8 mouse cellular contexts compared by ENCODE assay signal in the genomic region with DNA sequence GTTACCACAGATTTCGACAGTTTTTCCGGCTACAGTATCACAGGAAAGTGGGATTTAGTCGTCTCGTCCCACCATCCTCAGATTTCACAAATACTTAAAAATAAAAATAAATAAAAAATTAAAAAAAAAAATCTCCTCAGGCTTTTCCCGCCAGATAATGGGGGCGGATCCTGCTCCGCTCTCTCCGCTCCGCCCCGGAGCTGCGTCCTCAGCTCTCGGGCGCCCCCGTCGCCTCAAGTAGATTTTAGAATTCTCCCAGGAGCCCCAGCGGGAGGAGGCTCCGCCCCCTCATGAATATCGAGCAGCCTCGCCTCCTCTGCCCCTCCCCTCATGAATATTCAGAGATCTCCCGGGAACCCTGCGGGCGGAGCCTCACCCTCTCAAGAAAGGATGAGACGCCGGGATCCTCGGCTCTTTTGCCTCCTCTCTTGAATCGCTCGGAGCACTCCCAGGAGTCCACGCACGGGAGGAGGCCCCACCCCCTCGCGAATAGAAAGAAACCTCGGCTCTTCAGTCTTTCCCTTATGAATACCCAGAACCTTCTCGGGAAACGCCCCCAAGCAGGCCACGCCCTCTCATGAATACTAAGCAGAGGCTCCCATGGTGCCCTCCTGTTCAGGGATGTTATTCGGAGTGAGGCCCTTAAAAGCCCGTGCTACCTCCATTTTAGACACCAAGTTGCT. TPM values are rescaled to one million over a fixed set of nuclear protein-coding genes. Genes with fewer than 3 reads are reported as not detected.
DNase-seq lines count a peak whose midpoint lies in the region; ATAC-seq and TF ChIP-seq lines count a peak whose summit lies in the region.

TSS of gene Fbxo47 (minus strand) at position 237 of the 683 bp plus-strand sequence.

- peaks cover 3 to 30% of the 10 kb centered on the region in 2 experiments for H3K4me1 ChIP-seq in CH12.LX (ENCODE audit: control insufficient read depth in 1 of 2, insufficient read depth in 2 of 2)
- H3K4me1 ChIP-seq in forebrain, embryonic 11.5 days (replicated peaks; ENCODE audit: control insufficient read depth, insufficient read depth, low read length), result no peaks in the 10 kb centered on the region
- no peaks in the 10 kb centered on the region for H3K4me1 ChIP-seq in heart, embryonic 16.5 days (ENCODE audit: control insufficient read depth, insufficient read depth, low read length)
- peaks cover 22% of the 10 kb centered on the region for H3K4me1 ChIP-seq in liver, embryonic 15.5 days (replicated peaks)
- no peaks in the 10 kb centered on the region for H3K4me1 ChIP-seq in neural tube, embryonic 12.5 days

- no peaks in the 10 kb centered on the region for H3K27me3 ChIP-seq in CH12.LX (replicated peaks)
- no peaks in the 10 kb centered on the region for H3K27me3 ChIP-seq in forebrain, embryonic 11.5 days (ENCODE audit: control insufficient read depth, insufficient read depth, low read length)
- H3K27me3 ChIP-seq in heart, embryonic 16.5 days (ENCODE audit: control insufficient read depth, insufficient read depth, low read length), result no peaks in the 10 kb centered on the region
- no peaks in the 10 kb centered on the region for H3K27me3 ChIP-seq in liver, embryonic 15.5 days
- no peaks in the 10 kb centered on the region for H3K27me3 ChIP-seq in neural tube, embryonic 12.5 days (replicated peaks)

- peak; percentile 73 for TF ChIP-seq RAD21 in CH12.LX (IDR thresholded peaks at IDR 0.05; ENCODE audit: low read depth, low read length)

- in situ Hi-C loops in CH12.LX (cut with MboI; ENCODE audit: low pct_ligation_motif_present, low pct_unique_long_range_greater_than_20kb, low sequenced_read_pairs), result loop anchor here (5.0 kb wide), 1 partner anchor 87 kb away; the partner anchor contains the start of gene Lasp1

- ATAC-seq in forebrain, embryonic 11.5 days (replicated peaks; ENCODE audit: low FRiP score), result peak; percentile 95
- peak; percentile 91 for ATAC-seq in heart, embryonic 16.5 days (replicated peaks; ENCODE audit: extremely low read depth, insufficient read depth, low FRiP score)
- peak; percentile 90 for ATAC-seq in liver, embryonic 15.5 days (ENCODE audit: insufficient read depth)
- ATAC-seq in neural tube, embryonic 12.5 days (ENCODE audit: low FRiP score, low read depth), result peak; percentile 96

- peak; percentile 100 for DNase-seq in CH12.LX (ENCODE audit: extremely low read depth)
- DNase-seq in c-Kit-positive CD71-positive TER-119-negative erythroid progenitor cells, embryonic 14.5 days (ENCODE audit: low read depth), result peak; percentile 97
- DNase-seq in forebrain, embryonic 11.5 days (ENCODE audit: low spot score), result peak; percentile 97
- DNase-seq in kidney, postnatal 36 days, result peak; percentile 98 to 99
- peak; percentile 97 for DNase-seq in telencephalon, adult 2 months (ENCODE audit: low read depth, low spot score)

- peak within 1 kb of the TSS; percentile 47 to 79 (median 63) for H3K4me3 ChIP-seq in CH12.LX (replicated peaks in 1 of 3; ENCODE audit: low read depth in 2 of 3, low read length in 2 of 3, poor library complexity in 1 of 3)
- H3K4me3 ChIP-seq in forebrain, embryonic 11.5 days (ENCODE audit: low read depth, low read length), result peak within 1 kb of the TSS; percentile 57
- H3K4me3 ChIP-seq in heart, embryonic 16.5 days (ENCODE audit: low read length), result peak within 1 kb of the TSS; percentile 83
- peak within 1 kb of the TSS; percentile 70 for H3K4me3 ChIP-seq in liver, embryonic 15.5 days (replicated peaks)
- H3K4me3 ChIP-seq in neural tube, embryonic 12.5 days, result peak within 1 kb of the TSS; percentile 57

- peaks cover 0 to 5% of the 10 kb centered on the region in 2 experiments for H3K36me3 ChIP-seq in CH12.LX (replicated peaks in 1 of 2; ENCODE audit: control insufficient read depth in 1 of 2, insufficient read depth in 1 of 2, low read length in 1 of 2)
- no peaks in the 10 kb centered on the region for H3K36me3 ChIP-seq in forebrain, embryonic 11.5 days (ENCODE audit: control insufficient read depth, insufficient read depth, low read length)
- H3K36me3 ChIP-seq in heart, embryonic 16.5 days (ENCODE audit: control insufficient read depth, insufficient read depth), result no peaks in the 10 kb centered on the region
- no peaks in the 10 kb centered on the region for H3K36me3 ChIP-seq in liver, embryonic 15.5 days (replicated peaks)
- H3K36me3 ChIP-seq in neural tube, embryonic 12.5 days, result no peaks in the 10 kb centered on the region

- peak; percentile 95; the same call in 1 of the 2 replicates for TF ChIP-seq POLR2A in CH12.LX (IDR thresholded peaks at IDR 0.05; ENCODE audit: low read depth, low read length)

- H3K27ac ChIP-seq in CH12.LX (ENCODE audit: insufficient read depth, low read depth), result peak within 1 kb of the TSS; percentile 17; the same call in 1 of the 2 replicates
- peak within 1 kb of the TSS; percentile 79 for H3K27ac ChIP-seq in forebrain, embryonic 11.5 days (ENCODE audit: low read depth, low read length)
- H3K27ac ChIP-seq in heart, embryonic 16.5 days (ENCODE audit: low read length), result peak within 1 kb of the TSS; percentile 88
- peak within 1 kb of the TSS; percentile 87 for H3K27ac ChIP-seq in liver, embryonic 15.5 days (replicated peaks)
- H3K27ac ChIP-seq in neural tube, embryonic 12.5 days, result peak within 1 kb of the TSS; percentile 57; the same call in 1 of the 2 replicates

- whole genome bisulfite sequencing in forebrain, embryonic 11.5 days, result under 1% methylated on average over 37 of the region's 37 CpGs
- under 1% methylated on average over 37 of the region's 37 CpGs for WGBS in heart, embryonic 16.5 days
- under 1% methylated on average over 37 of the region's 37 CpGs for WGBS in liver, embryonic 15.5 days (ENCODE audit: insufficient replicate concordance)
- under 1% methylated on average over 37 of the region's 37 CpGs for whole genome bisulfite sequencing in neural tube, embryonic 12.5 days

- TF ChIP-seq CTCF in CH12.LX (conservative IDR thresholded peaks at IDR 0.05 in 1 of 2, IDR thresholded peaks at IDR 0.05 in 1 of 2; ENCODE audit: low read depth in 2 of 2, low read length in 2 of 2), result peak; percentile 26 to 86; a peak in 2 of 4 replicates

- H3K9ac ChIP-seq in CH12.LX (ENCODE audit: insufficient read depth, low read depth), result peak within 1 kb of the TSS; percentile 84
- peak within 1 kb of the TSS; percentile 66 for H3K9ac ChIP-seq in forebrain, embryonic 11.5 days (ENCODE audit: low read length)
- peak within 1 kb of the TSS; percentile 72 for H3K9ac ChIP-seq in heart, embryonic 16.5 days (ENCODE audit: low read length)
- peak within 1 kb of the TSS; percentile 64 for H3K9ac ChIP-seq in liver, embryonic 15.5 days
- peak within 1 kb of the TSS; percentile 33; the same call in 1 of the 2 replicates for H3K9ac ChIP-seq in neural tube, embryonic 12.5 days

- dilution Hi-C loops in CH12.LX (cut with MboI; ENCODE audit: extremely low pct_ligation_motif_present, extremely low pct_unique_long_range_greater_than_20kb, low sequenced_read_pairs), result no loop called here

- TF ChIP-seq EP300 in CH12.LX (IDR thresholded peaks at IDR 0.05; ENCODE audit: low read length), result peak; percentile 15; the same call in 1 of the 2 replicates

- H3K79me2 ChIP-seq in CH12.LX (replicated peaks; ENCODE audit: control insufficient read depth, extremely low read depth, insufficient read depth, poor library complexity, severe bottlenecking), result no peaks in the 10 kb centered on the region

- peaks cover 4% of the 10 kb centered on the region for H3K9me3 ChIP-seq in CH12.LX (replicated peaks; ENCODE audit: low read length)
- no peaks in the 10 kb centered on the region; the same call in 1 of the 2 replicates for H3K9me3 ChIP-seq in forebrain, embryonic 11.5 days (ENCODE audit: control insufficient read depth, low read length)
- no peaks in the 10 kb centered on the region for H3K9me3 ChIP-seq in heart, embryonic 16.5 days (replicated peaks; ENCODE audit: control insufficient read depth, low read length)
- H3K9me3 ChIP-seq in liver, embryonic 15.5 days (replicated peaks), result no peaks in the 10 kb centered on the region
- no peaks in the 10 kb centered on the region for H3K9me3 ChIP-seq in neural tube, embryonic 12.5 days

- H3K4me2 ChIP-seq in CH12.LX (ENCODE audit: insufficient read depth, low read depth, poor library complexity, severe bottlenecking), result peak within 1 kb of the TSS; percentile 30; the same call in 1 of the 2 replicates
- peak within 1 kb of the TSS; percentile 52 for H3K4me2 ChIP-seq in forebrain, embryonic 11.5 days (ENCODE audit: low read depth, low read length, severe bottlenecking)
- peak within 1 kb of the TSS; percentile 84 for H3K4me2 ChIP-seq in heart, embryonic 16.5 days (ENCODE audit: low read depth, low read length)
- H3K4me2 ChIP-seq in liver, embryonic 15.5 days, result peak within 1 kb of the TSS; percentile 76
- H3K4me2 ChIP-seq in neural tube, embryonic 12.5 days (replicated peaks), result peak within 1 kb of the TSS; percentile 61

TF ChIP-seq in CH12.LX, 34 proteins besides CTCF, POLR2A, EP300 and RAD21 (continues in another document):
- TF ChIP-seq ZC3H11A (IDR thresholded peaks at IDR 0.05; ENCODE audit: low read depth, low read length) (no peak), CHD2 (IDR thresholded peaks at IDR 0.05; ENCODE audit: low read length) (peak; percentile 55), E2F4 (IDR thresholded peaks at IDR 0.05; ENCODE audit: insufficient replicate concordance, low read depth, low read length) (peak; percentile 99), USF2 (conservative IDR thresholded peaks at IDR 0.05; ENCODE audit: low read depth, low read length) (no peak; the same call in 1 of the 2 replicates), JUND (conservative IDR thresholded peaks at IDR 0.05; ENCODE audit: low read depth, low read length) (peak; percentile 66; the same call in 1 of the 2 replicates), ZNF384 (IDR thresholded peaks at IDR 0.05; ENCODE audit: low read depth, low read length) (peak; percentile 91), ETS1 (conservative IDR thresholded peaks at IDR 0.05; ENCODE audit: low read depth, low read length) (no peak; the same call in 1 of the 2 replicates), KAT2A (IDR thresholded peaks at IDR 0.05; ENCODE audit: insufficient replicate concordance, low read length) (0 out of 2 replicates have a peak, but pooled peaks have one; percentile 39), BHLHE40 (IDR thresholded peaks at IDR 0.05; ENCODE audit: low read depth, low read length) (peak; percentile 77), SMC3 (IDR thresholded peaks at IDR 0.05; ENCODE audit: low read depth, low read length) (peak; percentile 25), ZKSCAN1 (IDR thresholded peaks at IDR 0.05; ENCODE audit: borderline replicate concordance, low read depth, low read length) (no peak), TBP (conservative IDR thresholded peaks at IDR 0.05; ENCODE audit: low read depth, low read length) (peak; percentile 96)

RNA-seq across cellular contexts. Expression of gene Fbxo47, which starts in this region (rescaled TPM):
- 0.80 and 1.1 TPM in 2 replicates for total RNA-seq in CH12.LX (2012; rRNA removed)
- total RNA-seq in CH12.LX (2014; rRNA removed), result 2.1 and 3.0 TPM in 2 replicates
- polyA plus RNA-seq in CH12.LX (2012; ENCODE audit: insufficient read length, low read depth), result 1.8 and 2.0 TPM in 2 replicates
- 0.40 and 0.83 TPM in 2 replicates for polyA plus RNA-seq in forebrain, embryonic 11.5 days (2014; fragmentation: Nextera tagmentation; extraction: Ambion mirVana)
- 0.65 and 0.97 TPM in 2 replicates for polyA plus RNA-seq in heart, embryonic 16.5 days (2015; fragmentation: Nextera tagmentation; extraction: Ambion mirVana)
- 0.40 and 0.44 TPM in 2 replicates for polyA plus RNA-seq in liver, embryonic 15.5 days (2015; fragmentation: Nextera tagmentation; extraction: Ambion mirVana)
- 0.72 and 0.85 TPM in 2 replicates for polyA plus RNA-seq in neural tube, embryonic 12.5 days (2016; fragmentation: Nextera tagmentation; extraction: Ambion mirVana)

Comparison
In these comparisons a context has a peak if more than half of its experiments do, and no peak if none do; other contexts are left out.
1. Peak in every context shown above with its lines: DNase-seq, ATAC-seq, H3K4me3 ChIP-seq and H3K27ac ChIP-seq.
2. Peak in DNase-seq, ATAC-seq, H3K4me3 ChIP-seq, H3K27ac ChIP-seq, H3K9ac ChIP-seq and H3K4me2 ChIP-seq in forebrain, embryonic 11.5 days; RNA of the gene not detected or under 1 TPM.
3. Peak in ATAC-seq, H3K4me3 ChIP-seq, H3K27ac ChIP-seq, H3K9ac ChIP-seq and H3K4me2 ChIP-seq in heart, embryonic 16.5 days; RNA of the gene not detected or under 1 TPM.
4. Peak in ATAC-seq, H3K4me3 ChIP-seq, H3K27ac ChIP-seq, H3K9ac ChIP-seq and H3K4me2 ChIP-seq in liver, embryonic 15.5 days; RNA of the gene not detected or under 1 TPM.
5. Peak in ATAC-seq, H3K4me3 ChIP-seq, H3K27ac ChIP-seq, H3K9ac ChIP-seq and H3K4me2 ChIP-seq in neural tube, embryonic 12.5 days; RNA of the gene not detected or under 1 TPM.
6. H3K27ac ChIP-seq: peak in every context shown above with its lines; median percentile 88 in heart, embryonic 16.5 days; 87 in liver, embryonic 15.5 days; 79 in forebrain, embryonic 11.5 days; 57 in neural tube, embryonic 12.5 days; 17 in CH12.LX.
7. H3K4me2 ChIP-seq: peak in every context shown above with its lines; median percentile 84 in heart, embryonic 16.5 days; 76 in liver, embryonic 15.5 days; 61 in neural tube, embryonic 12.5 days; 52 in forebrain, embryonic 11.5 days; 30 in CH12.LX.
8. H3K9ac ChIP-seq: peak in every context shown above with its lines; median percentile 84 in CH12.LX; 72 in heart, embryonic 16.5 days; 66 in forebrain, embryonic 11.5 days; 64 in liver, embryonic 15.5 days; 33 in neural tube, embryonic 12.5 days.